Mouse (Mus musculus): ENCODE measurements around the gene Cyp11a1. TPM values are rescaled to one million over a fixed set of nuclear protein-coding genes. Genes with fewer than 3 reads are reported as not detected.
A peak's percentile ranks its signal among the peaks of the same experiment; 100 is the strongest.

Gene Cyp11a1
- total RNA-seq, 2 experiments from 2014 or later = 2.4 to 3.4 TPM

- no peak for DNase-seq (ENCODE audit: extremely low spot score in 1 of 2, low spot score in 2 of 2)
- intact Hi-C loops (cut with DNase I) = loop anchor here (10.0 kb wide), 1 partner anchor 505 kb away; no protein-coding TSS in a partner anchor
Observed at GRCm38 (mm10) chr9:58029635-58030034, 23.4 kb downstream of the Cyp11a1 start.

DNA sequence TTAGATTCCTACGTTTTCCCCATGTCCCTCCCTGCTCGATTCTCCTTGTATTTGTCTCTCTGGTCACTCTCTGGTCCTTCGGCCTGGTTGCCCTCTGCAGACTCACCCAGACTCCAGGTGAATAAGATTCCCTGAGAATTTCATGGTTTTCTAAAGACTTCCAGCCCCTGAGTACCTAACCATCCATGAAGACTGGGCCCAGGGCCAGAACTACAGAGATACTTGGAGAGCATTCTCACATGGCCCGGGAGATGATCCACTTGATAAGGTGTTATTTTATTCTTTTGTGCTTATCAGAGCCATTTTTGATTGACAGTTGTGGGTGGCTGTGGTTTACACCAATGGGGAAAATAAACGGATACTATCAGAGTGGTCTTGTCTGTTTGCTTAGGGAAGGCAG is 25.7 kb downstream of the Cyp11a1 start:
- DNase-seq (ENCODE audit: extremely low spot score in 1 of 2, low spot score in 2 of 2) = no peak
- intact Hi-C loops (cut with DNase I) = loop anchor here (10.0 kb wide), 1 partner anchor 503 kb away; no protein-coding TSS in a partner anchor

GRCm38 (mm10) chr9:58035519-58035918 is 29.3 kb downstream of the Cyp11a1 start:
- DNase-seq (ENCODE audit: extremely low spot score in 1 of 2, low spot score in 2 of 2) = no peak
- intact Hi-C loops (cut with DNase I) = loop anchor here (5.0 to 10.0 kb wide), 2 partner anchors 237 to 499 kb away; no protein-coding TSS in a partner anchor

- DNase-seq (ENCODE audit: extremely low spot score in 1 of 2, low spot score in 2 of 2) = no peak
- intact Hi-C loops (cut with DNase I) = loop anchor here (5.0 to 10.0 kb wide), 2 partner anchors 236 to 499 kb away; no protein-coding TSS in a partner anchor
Observed at GRCm38 (mm10) chr9:58035951-58036698, 29.9 kb downstream of the Cyp11a1 start.

DNA sequence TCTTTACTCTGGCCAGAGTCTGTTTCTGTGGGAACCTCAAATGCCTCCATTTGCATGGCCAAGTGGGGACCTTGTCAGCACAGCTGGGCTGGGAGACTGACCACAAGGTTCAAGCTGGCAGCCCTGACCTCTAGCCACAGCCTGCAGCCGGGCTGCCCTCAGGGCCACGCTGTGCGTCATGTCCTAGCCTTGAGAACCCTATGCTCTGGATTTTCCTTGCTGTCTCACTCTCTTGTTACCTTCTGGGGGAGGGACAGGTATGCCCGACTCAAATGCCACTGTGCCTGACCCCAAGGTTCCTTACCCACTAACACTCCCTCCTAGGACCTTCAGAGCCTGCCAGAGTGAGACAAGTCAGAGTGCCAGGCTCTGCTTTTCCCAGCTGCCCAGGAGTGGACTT is 30.8 kb downstream of the Cyp11a1 start:
- intact Hi-C loops (cut with DNase I) = loop anchor here (5.0 to 10.0 kb wide), 2 partner anchors 235 to 498 kb away; no protein-coding TSS in a partner anchor

DNA sequence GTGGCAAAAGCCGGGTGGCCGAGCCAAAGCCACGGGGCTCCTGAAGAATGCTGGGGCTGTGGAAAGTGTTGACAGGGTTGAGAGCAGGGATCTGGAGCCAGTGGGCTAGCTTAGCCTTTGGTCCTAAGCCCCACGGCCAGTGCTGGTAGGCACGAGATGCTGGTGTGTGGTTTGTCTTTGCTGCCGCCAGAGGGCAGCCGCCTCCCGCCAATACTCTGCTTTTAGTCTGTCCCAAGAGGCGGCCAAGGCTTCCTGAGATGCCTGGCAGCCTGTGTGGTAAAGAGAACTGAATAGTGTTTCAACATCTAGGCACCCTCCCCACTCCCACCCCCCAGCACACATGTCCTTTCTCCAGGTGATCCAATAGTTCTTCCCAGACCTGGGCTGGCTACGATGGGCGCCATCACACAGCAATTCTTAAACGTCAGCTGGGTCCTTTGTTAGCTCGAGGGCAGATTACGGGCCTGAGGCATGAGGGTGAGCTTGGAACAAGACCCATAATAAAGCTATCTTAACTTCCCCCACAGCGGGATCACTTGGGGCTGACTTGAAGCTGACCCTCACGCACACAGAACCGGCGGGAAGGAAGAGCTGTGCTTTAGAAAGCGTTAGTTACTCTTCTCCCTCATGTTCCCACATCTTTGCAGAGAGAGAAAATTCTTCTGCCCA is 32.4 kb downstream of the Cyp11a1 start:
- DNase-seq (ENCODE audit: extremely low spot score in 1 of 2, low spot score in 2 of 2) = peak; percentile 82
- intact Hi-C loops (cut with DNase I) = loop anchor here (5.0 to 10.0 kb wide), 2 partner anchors 234 to 496 kb away; no protein-coding TSS in a partner anchor

More for the DNA sequence above, 30.8 kb downstream of the Cyp11a1 start:
- no peak for DNase-seq (ENCODE audit: extremely low spot score in 1 of 2, low spot score in 2 of 2)

GRCm38 (mm10) chr9:58040977-58041376 is 34.8 kb downstream of the Cyp11a1 start:
- intact Hi-C loops (cut with DNase I) = no loop called here
- no peak for DNase-seq (ENCODE audit: extremely low spot score in 1 of 2, low spot score in 2 of 2)

DNA sequence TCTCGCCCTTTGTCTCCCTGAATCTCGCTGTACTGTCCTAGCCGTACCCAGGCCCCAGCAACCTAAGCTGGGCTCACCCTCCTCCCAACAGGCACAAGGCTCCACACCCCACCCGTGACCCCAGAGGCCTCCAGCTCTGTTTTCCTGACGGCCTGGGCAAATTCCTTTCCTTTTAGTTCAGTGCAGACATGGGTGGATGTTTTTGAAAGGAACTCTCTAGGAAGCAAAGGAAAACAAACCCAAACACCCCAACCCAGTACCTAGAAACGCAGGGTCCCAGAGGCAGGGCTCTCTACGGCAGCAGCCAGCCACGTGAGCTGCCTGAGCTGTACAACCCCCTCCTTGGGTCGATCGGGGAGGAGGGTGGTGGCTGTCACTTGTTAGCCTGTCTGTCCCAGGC is 36.2 kb downstream of the Cyp11a1 start:
- no peak for DNase-seq (ENCODE audit: extremely low spot score in 1 of 2, low spot score in 2 of 2)
- intact Hi-C loops (cut with DNase I) = no loop called here

DNA sequence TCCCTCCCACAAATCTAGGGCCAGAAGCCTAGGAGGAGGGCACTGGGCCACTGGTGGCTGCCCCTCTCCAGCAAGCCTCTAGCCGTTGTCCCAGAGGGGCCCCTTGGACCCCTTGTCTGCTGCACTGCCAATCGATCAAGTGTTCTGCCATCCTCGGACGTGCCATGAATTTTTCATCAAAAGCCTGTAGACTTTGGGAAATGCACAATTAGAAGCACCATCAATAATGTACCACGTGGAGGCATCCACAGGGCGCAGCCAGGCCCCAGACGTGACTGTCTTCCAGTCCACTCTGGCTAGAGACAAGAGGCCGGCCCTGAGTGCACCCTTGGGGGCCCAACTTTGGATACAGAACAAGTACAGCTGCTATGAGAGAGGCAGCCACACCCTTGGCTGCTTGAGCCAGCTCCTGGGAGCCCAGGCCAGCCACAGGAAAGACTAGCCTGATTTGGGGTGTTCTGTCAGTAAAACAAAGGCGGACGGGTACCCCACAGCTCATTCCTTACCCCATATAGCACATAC is 37.3 kb downstream of the Cyp11a1 start:
- no peak for DNase-seq (ENCODE audit: extremely low spot score in 1 of 2, low spot score in 2 of 2)
- intact Hi-C loops (cut with DNase I) = no loop called here

- no peak for DNase-seq (ENCODE audit: extremely low spot score in 1 of 2, low spot score in 2 of 2)
- intact Hi-C loops (cut with DNase I) = no loop called here
Observed at GRCm38 (mm10) chr9:58044828-58045227, 38.6 kb downstream of the Cyp11a1 start.

DNA sequence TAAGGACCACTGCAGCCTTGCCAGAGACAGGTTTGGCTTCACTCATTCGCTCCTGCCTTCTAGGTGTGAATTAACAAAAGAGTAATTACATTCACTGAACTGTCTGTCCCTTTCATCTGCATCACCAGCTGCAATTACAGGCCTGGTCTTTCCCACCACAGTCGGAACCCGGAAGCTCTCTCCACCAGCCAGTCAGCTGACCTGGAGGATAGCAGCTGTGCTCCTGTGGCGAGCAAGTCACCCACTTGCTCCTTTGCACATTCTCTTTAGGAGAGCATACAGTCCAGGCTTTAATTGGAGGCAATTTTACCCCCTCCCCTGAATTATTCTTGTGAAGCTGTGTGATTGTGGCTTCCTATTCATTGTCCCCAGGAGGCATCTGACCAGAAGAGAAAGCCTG is 39.4 kb downstream of the Cyp11a1 start:
- intact Hi-C loops (cut with DNase I) = no loop called here

GRCm38 (mm10) chr9:58047061-58047460 is 40.9 kb downstream of the Cyp11a1 start:
- DNase-seq (ENCODE audit: extremely low spot score in 1 of 2, low spot score in 2 of 2) = no peak
- intact Hi-C loops (cut with DNase I) = no loop called here

More for the DNA sequence above, 39.4 kb downstream of the Cyp11a1 start:
- no peak for DNase-seq (ENCODE audit: extremely low spot score in 1 of 2, low spot score in 2 of 2)

- DNase-seq (ENCODE audit: extremely low spot score in 1 of 2, low spot score in 2 of 2) = no peak
- intact Hi-C loops (cut with DNase I) = no loop called here
Observed at GRCm38 (mm10) chr9:58048621-58049020, 42.4 kb downstream of the Cyp11a1 start.

DNA sequence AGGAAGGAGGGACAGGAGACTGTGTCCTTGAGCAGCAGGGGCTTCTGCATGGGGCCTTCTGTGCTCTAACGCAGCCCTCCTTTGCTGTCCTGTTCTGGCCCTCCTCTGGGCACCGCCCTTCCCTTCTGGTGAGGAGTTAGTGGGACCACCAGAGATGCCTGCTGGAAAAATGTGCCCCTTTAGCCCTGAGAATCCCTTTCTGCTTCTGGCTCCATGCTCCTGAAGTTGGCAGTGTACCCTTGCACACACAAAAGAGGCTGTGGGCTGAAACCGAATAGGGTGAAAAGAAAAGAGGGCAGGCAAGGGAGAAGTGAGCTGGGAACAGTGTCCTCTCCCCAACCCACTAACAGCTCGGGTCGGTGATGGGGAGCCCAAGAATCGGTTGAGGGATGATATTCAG is 43.0 kb downstream of the Cyp11a1 start:
- no peak for DNase-seq (ENCODE audit: extremely low spot score in 1 of 2, low spot score in 2 of 2)
- intact Hi-C loops (cut with DNase I) = no loop called here

DNA sequence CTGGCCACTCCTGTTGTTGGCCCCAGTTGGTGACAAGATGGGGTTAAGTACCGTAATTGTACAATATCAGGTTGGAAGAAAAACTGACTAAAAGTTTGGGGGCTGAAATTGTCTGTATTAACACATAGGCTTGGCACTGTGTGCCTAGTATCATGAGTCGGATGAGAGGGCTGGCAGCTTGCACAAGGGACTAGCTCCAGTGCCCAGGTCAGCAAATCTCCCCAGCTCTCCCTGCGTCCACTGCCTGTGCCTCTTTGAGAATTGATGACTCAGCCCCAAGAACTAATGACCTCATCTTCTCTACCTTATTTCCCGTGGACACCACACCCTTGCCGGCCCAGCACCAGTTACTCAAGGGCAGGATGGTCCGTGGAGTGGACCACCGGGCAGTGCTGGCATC is 43.6 kb downstream of the Cyp11a1 start:
- no peak for DNase-seq (ENCODE audit: extremely low spot score in 1 of 2, low spot score in 2 of 2)
- intact Hi-C loops (cut with DNase I) = no loop called here

DNA sequence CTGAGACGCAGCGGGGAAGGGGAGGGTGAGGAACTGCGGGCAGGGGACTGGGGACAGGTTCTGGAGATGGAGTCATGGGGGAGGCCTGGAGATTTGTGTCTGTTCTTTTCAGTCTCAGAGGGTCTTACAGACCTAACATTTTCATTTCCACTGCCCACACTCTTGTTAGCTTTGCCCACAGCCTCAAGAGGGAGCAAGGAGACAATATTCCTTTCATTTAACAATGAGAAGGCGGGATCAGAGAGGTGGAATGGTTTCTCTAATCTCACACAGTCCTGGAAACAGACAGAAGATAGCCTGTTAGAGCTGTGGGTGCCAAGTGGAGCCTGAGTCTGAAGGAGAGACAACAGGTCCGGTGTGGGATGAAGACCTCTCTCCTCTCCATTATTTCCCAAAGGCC is 45.7 kb downstream of the Cyp11a1 start:
- no peak for DNase-seq (ENCODE audit: extremely low spot score in 1 of 2, low spot score in 2 of 2)
- intact Hi-C loops (cut with DNase I) = loop anchor here (1.0 kb wide), 1 partner anchor 151 kb away; no protein-coding TSS in a partner anchor

DNA sequence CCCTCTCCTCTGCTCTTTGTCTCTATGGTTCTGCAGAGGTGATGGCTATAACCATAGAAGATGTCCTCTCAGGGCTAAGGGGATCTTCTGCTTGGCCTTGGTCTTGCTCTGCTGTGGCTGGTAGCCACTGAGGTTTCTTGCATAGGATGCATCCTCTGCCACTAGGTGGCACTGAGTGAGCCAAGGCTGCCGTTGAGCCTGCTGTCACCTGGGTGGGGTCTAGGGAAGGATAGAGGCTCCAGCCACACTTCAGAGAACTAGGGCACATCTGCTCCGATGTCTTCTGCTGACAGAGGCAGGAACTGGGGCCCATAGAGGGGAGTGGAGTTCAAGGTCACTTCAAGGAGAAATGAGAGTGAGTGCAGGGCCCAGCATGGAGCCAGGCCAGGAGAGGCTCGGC is 46.9 kb downstream of the Cyp11a1 start:
- DNase-seq (ENCODE audit: extremely low spot score in 1 of 2, low spot score in 2 of 2) = peak; percentile 68 to 79
- intact Hi-C loops (cut with DNase I) = no loop called here

DNA sequence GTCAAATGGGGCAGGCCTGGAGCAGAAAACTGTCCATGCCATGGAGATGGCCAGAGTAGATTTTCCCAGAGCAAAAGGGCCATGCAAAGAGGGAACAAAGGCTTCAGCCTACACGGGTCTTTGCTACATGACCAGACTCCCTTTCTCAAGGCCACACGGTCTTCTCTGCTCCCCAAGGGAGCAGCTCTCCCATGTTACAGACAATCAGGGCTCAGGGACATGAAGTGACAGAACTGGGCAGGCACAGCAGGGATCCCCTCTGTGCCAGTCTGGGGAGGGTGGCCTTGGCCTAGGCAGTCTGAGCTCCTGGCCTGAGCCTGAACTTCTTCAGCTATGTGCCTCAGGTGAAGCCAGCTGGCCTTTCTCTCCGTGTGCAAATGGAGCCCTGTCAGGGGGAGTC is 47.3 kb downstream of the Cyp11a1 start:
- DNase-seq (ENCODE audit: extremely low spot score in 1 of 2, low spot score in 2 of 2) = no peak
- intact Hi-C loops (cut with DNase I) = no loop called here

DNA sequence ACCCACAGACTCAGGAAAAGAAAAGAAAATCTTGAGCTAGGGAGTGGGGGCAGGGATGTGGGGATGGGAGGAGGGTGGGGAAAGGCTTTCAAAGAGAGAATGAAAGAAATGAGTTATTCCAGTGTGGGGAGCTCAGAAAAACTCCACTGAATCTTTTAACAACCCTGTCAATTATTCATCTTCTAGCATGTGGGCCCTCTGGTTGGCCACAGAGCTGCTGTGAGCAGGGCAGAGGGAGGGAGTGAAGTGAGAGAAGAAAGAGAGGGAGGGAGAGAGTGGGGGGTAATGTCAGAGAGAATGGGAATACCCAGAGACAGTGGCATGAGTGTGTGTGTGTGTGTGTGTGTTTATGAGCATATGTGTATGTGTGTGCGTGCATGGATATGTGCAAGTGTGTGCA is 47.8 kb downstream of the Cyp11a1 start:
- no peak for DNase-seq (ENCODE audit: extremely low spot score in 1 of 2, low spot score in 2 of 2)
- intact Hi-C loops (cut with DNase I) = no loop called here

- DNase-seq (ENCODE audit: extremely low spot score in 1 of 2, low spot score in 2 of 2) = no peak
- intact Hi-C loops (cut with DNase I) = no loop called here
Observed at GRCm38 (mm10) chr9:58055666-58056065, 49.5 kb downstream of the Cyp11a1 start.

Measured in left cerebral cortex, postnatal 10 days (tissue).